Mouse (Mus musculus): Measurements from ENCODE around the gene March9. TPM values are rescaled to one million over a fixed set of nuclear protein-coding genes. Genes with fewer than 3 reads are reported as not detected.
A peak's percentile ranks its signal among the peaks of the same experiment; 100 is the strongest.

March9 gene
- total RNA-seq, 1 experiment from 2014 or later: 6.2 TPM

DNA sequence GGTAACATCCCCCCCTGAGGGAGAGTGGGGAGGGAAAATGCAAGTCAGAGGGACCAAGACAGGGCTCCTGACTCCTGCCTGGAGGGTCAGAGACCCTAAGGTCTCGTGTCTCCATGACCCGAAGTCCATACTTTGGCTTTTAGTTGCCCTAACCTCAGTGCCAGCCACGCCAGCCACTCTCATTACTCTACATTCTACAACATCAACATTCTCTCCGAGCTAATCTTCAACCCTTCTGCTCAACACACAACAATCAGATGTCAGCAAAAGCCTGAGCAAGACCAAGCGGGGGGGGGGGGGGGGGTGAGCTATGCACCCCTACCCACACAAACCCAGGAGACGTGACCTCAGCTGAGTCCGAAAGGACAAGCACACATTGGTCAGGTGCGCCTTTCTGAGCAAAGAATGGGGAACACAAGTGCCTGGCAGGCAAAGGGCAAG is 26.7 kb downstream of the March9 start:
- DNase-seq: no peak

DNA sequence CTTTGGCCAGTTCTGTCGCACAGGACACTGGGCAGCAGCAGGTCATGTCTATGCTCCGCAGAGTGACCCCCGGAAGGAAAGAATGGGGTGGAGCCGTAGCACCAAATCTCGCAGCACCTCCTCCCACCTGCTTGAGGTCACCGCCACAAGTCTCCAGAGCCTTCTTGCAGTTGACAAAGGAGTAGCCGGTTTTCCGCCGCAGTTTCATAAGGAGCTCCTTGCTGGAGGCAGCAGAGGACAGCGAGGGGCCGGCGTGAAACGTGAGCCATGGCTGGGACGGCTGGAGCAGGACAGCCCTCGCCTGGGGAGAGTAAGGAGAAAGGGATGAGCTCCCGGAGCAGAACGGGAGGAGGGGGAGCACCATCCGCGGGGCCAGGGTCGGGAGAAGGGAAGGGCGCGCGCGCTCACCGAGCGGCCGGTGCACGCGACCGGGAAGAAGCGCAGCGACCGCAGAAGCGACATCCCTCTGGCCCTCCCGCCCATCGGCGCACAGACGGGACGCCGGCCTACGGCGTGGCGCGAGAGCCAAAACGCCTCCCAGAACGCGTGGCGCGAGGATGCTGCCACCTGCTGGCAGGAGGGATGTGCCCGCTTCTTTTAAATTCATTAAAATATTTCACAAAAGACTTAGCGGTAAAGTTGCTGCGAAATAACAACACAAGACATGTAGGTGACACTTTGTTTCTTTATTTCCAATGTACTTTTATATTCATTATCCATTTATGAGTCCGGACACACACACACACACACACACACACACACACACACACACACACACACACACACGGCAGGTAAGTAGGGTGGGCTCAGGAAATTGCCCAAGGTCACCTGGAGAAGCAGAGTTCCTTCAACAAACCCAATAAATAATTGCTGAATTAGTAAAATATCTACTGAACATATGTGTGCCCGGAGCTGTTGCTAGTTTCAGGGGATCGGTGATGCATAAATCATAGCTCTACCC is 29.4 kb downstream of the March9 start, which contains the start of gene Tsfm:
Gene Tsfm (minus strand): TSS at position 505 of the 961 bp plus-strand sequence.
- DNase-seq: peak; percentile 96

DNA sequence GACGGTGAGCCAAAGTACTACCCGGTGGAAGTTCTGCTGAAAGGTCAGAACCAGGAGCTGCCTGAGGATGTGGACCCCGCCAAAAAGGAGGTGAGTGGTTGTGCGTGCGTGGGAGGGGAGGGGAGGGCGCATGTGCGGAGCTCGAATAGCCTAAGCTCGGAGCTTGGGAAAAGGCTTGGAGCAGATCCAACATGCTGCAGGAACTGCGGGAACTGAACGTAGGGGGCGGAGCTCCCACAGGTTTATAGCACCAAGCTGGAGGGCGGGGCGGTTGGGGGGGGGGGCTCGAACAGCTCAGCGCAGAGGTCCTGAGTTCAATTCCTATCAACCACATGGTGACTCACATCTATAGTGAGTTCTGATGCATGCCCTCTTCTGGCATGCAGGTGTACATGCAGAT is 41.6 kb downstream of the March9 start:
- no peak for DNase-seq

DNA sequence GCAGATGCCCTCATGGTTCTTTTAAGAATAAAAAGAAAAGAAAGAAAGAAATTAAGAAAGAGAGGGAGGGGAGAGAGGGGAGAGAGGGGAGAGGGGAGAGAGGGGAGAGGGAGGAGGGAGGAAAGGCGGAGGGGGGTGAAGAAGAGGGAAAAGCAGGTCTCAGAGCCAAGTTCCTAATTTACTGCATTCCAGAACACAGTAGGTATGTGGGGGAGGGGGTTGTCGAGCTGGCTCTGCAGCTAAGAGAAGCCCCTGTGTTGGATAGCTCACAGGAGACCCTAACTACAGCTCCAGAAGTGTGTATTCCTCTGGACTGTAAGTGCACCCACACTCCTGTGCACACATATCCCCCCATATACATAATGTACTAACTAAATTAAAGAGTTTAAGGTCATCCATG is 42.9 kb downstream of the March9 start:
- no peak for DNase-seq

DNA sequence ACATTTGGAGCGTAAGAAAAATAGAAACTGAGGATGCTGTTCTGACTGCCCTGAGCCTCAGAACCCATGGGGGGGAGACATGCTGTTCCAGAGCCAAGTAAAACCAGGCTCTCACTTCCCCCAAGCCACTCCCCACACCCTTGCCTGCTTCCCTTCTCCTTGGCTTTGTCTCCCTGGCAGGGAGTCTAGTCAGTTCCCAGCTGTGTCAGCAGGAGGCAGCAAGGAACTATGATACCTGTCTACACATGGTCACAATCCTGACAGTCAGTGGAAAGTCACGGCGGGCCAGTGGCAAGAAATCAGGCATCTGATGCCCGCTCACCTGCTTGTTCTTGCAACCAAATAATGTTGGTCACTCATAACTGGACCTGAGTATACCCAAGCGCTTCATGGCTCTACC is 43.5 kb downstream of the March9 start:
- peak; percentile 36 for DNase-seq

Other genes starting within 250 kb of the March9 start
- gene Atp23, start 158.8 kb downstream of the March9 start, total RNA-seq (2021): 7.1 and 8.9 TPM in 2 replicates
- gene Ctdsp2, start 81.5 kb downstream of the March9 start, total RNA-seq (2021): 115 and 144 TPM in 2 replicates
- 0.74 and 2.5 TPM in 2 replicates for gene Avil, start 59.5 kb downstream of the March9 start, total RNA-seq (2021)
- 57.6 and 58.7 TPM in 2 replicates for gene Tsfm, start 29.3 kb downstream of the March9 start, total RNA-seq (2021)
- gene Mettl1, start 18.8 kb downstream of the March9 start, total RNA-seq (2021): 12.4 and 18.1 TPM in 2 replicates
- gene Eef1akmt3, start 18.7 kb downstream of the March9 start, total RNA-seq (2021): 0.15 and 0.23 TPM in 2 replicates
- 0.26 and 0.41 TPM in 2 replicates for gene Cyp27b1, start 11.9 kb downstream of the March9 start, total RNA-seq (2021)
- gene Cdk4, start 3.4 kb upstream of the March9 start, total RNA-seq (2021): 242 and 253 TPM in 2 replicates
- gene Tspan31, start 10.1 kb upstream of the March9 start, total RNA-seq (2021): 76.3 and 96.5 TPM in 2 replicates
- 6.9 and 14.3 TPM in 2 replicates for gene Agap2, start 15.1 kb upstream of the March9 start, total RNA-seq (2021)
- 97.9 and 108 TPM in 2 replicates for gene Os9, start 60.9 kb upstream of the March9 start, total RNA-seq (2021)
- gene B4galnt1, start 105.0 kb upstream of the March9 start, total RNA-seq (2021): 14.6 and 24.7 TPM in 2 replicates
- 10.4 and 10.8 TPM in 2 replicates for gene Slc26a10, start 120.5 kb upstream of the March9 start, total RNA-seq (2021)
- 22.3 and 28.5 TPM in 2 replicates for gene Arhgef25, start 129.9 kb upstream of the March9 start, total RNA-seq (2021)
- gene Dtx3, start 135.5 kb upstream of the March9 start, total RNA-seq (2021): 60.7 and 66.5 TPM in 2 replicates
- gene Pip4k2c, start 151.4 kb upstream of the March9 start, total RNA-seq (2021): 28.5 and 29.2 TPM in 2 replicates
- 7.6 and 11.5 TPM in 2 replicates for gene Kif5a, start 203.2 kb upstream of the March9 start, total RNA-seq (2021)
- 142 and 153 TPM in 2 replicates for gene Dctn2, start 206.2 kb upstream of the March9 start, total RNA-seq (2021)
- 47.9 and 54.0 TPM in 2 replicates for gene Mbd6, start 228.8 kb upstream of the March9 start, total RNA-seq (2021)